9 mouse cellular contexts compared by ENCODE assay signal in genomic region chr5:41762141-41762946, GRCm38 (mm10). TPM values are rescaled to one million over a fixed set of nuclear protein-coding genes. Genes with fewer than 3 reads are reported as not detected.
DNase-seq lines count a peak whose midpoint lies in the region; ATAC-seq and TF ChIP-seq lines count a peak whose summit lies in the region.
"Had no signal": no experiment of that assay in that cellular context is flagged by ENCODE, and none has a peak within 500 bp of the region (broad histone marks: within the 10 kb centered on the region; RNA-seq: fewer than 3 reads in every experiment).

No protein-coding gene starts in this region.

- 3% methylated on average over 27 of the region's 27 CpGs for WGBS in heart, embryonic 11.5 days (ENCODE audit: insufficient replicate concordance)
- 5% methylated on average over 27 of the region's 27 CpGs for WGBS in forebrain, postnatal 0 days
- WGBS in midbrain, embryonic 12.5 days, result under 1% methylated on average over 26 of the region's 27 CpGs

- ATAC-seq in heart, embryonic 11.5 days (replicated peaks; ENCODE audit: insufficient number of reproducible peaks, low FRiP score, low TSS enrichment), result no peak
- ATAC-seq in forebrain, postnatal 0 days, result no peak
- ATAC-seq in midbrain, embryonic 12.5 days (ENCODE audit: low FRiP score, low read depth), result no peak
- no peak for ATAC-seq in monocyte, adult 5-6 weeks (replicated peaks; ENCODE audit: insufficient number of reproducible peaks, low FRiP score, low TSS enrichment, poor library complexity, severe bottlenecking)

- H3K36me3 ChIP-seq in heart, embryonic 11.5 days (ENCODE audit: control insufficient read depth, insufficient read depth, low read length), result no peaks in the 10 kb centered on the region
- H3K36me3 ChIP-seq in E14TG2a.4 (ENCODE audit: insufficient read depth, low read length), result no peaks in the 10 kb centered on the region
- H3K36me3 ChIP-seq in forebrain, postnatal 0 days (ENCODE audit: insufficient read depth), result no peaks in the 10 kb centered on the region
- H3K36me3 ChIP-seq in midbrain, embryonic 12.5 days, result no peaks in the 10 kb centered on the region

- H3K9me3 ChIP-seq in heart, embryonic 11.5 days (replicated peaks; ENCODE audit: control insufficient read depth, low read length), result no peaks in the 10 kb centered on the region
- H3K9me3 ChIP-seq in E14TG2a.4 (ENCODE audit: low read length), result no peaks in the 10 kb centered on the region
- H3K9me3 ChIP-seq in forebrain, postnatal 0 days (ENCODE audit: low read length), result no peaks in the 10 kb centered on the region
- no peaks in the 10 kb centered on the region for H3K9me3 ChIP-seq in midbrain, embryonic 12.5 days

- TF ChIP-seq CTCF in E14TG2a.4 (conservative IDR thresholded peaks at IDR 0.05; ENCODE audit: low read length), result no peak
- TF ChIP-seq CTCF in forebrain, postnatal 0 days (IDR thresholded peaks at IDR 0.05; ENCODE audit: low read depth), result no peak

- no peak overlapping the region for H3K9ac ChIP-seq in heart, embryonic 11.5 days (ENCODE audit: low read depth, low read length)
- no peak overlapping the region for H3K9ac ChIP-seq in forebrain, postnatal 0 days
- no peak overlapping the region for H3K9ac ChIP-seq in midbrain, embryonic 12.5 days (replicated peaks)

- no peak overlapping the region for H3K27ac ChIP-seq in heart, embryonic 11.5 days (ENCODE audit: low read depth, low read length)
- H3K27ac ChIP-seq in forebrain, postnatal 0 days (ENCODE audit: low read depth, low read length), result no peak overlapping the region
- H3K27ac ChIP-seq in midbrain, embryonic 12.5 days (replicated peaks), result no peak overlapping the region

- H3K4me3 ChIP-seq in heart, embryonic 11.5 days (ENCODE audit: low read depth, low read length), result peak overlapping the region; percentile 18; the same call in 1 of the 2 replicates
- peak overlapping the region; percentile 79 for H3K4me3 ChIP-seq in E14TG2a.4 (replicated peaks; ENCODE audit: low read length)
- H3K4me3 ChIP-seq in forebrain, postnatal 0 days (ENCODE audit: low read depth, low read length), result peak overlapping the region; percentile 7; the same call in 1 of the 2 replicates
- peak overlapping the region; percentile 40 for H3K4me3 ChIP-seq in midbrain, embryonic 12.5 days

- H3K4me1 ChIP-seq in heart, embryonic 11.5 days (ENCODE audit: control insufficient read depth, insufficient read depth, low read length), result peaks cover 6% of the 10 kb centered on the region
- H3K4me1 ChIP-seq in E14TG2a.4 (replicated peaks; ENCODE audit: low read depth, low read length), result peaks cover 54% of the 10 kb centered on the region
- no peaks in the 10 kb centered on the region for H3K4me1 ChIP-seq in forebrain, postnatal 0 days (ENCODE audit: insufficient read depth)
- H3K4me1 ChIP-seq in midbrain, embryonic 12.5 days, result peaks cover 35% of the 10 kb centered on the region

- intact Hi-C loops in gastrocnemius, postnatal 14 days (cut with DNase I; ENCODE audit: low total_unique reads), result no loop called here

- peak overlapping the region; percentile 74 for H3K4me2 ChIP-seq in heart, embryonic 11.5 days
- H3K4me2 ChIP-seq in forebrain, postnatal 0 days (ENCODE audit: low read depth), result 0 out of 2 replicates have a peak overlapping the region, but pooled peaks have one; percentile 8
- peak overlapping the region; percentile 23; the same call in 1 of the 2 replicates for H3K4me2 ChIP-seq in midbrain, embryonic 12.5 days (replicated peaks)

- H3K27me3 ChIP-seq in heart, embryonic 11.5 days (ENCODE audit: control insufficient read depth, insufficient read depth, low read length), result peaks cover 89% of the 10 kb centered on the region
- H3K27me3 ChIP-seq in E14TG2a.4 (ENCODE audit: insufficient read depth, low read length), result peaks cover 94% of the 10 kb centered on the region
- peaks cover 91% of the 10 kb centered on the region for H3K27me3 ChIP-seq in forebrain, postnatal 0 days (ENCODE audit: insufficient read depth, low read length)
- H3K27me3 ChIP-seq in midbrain, embryonic 12.5 days, result peaks cover 94% of the 10 kb centered on the region

- DNase-seq in heart, adult 9 months (ENCODE audit: low spot score in 2 of 2), result no peak
- no peak for DNase-seq in forebrain, postnatal 0 days
- DNase-seq in cerebellum, adult 8-10 months, result no peak
- DNase-seq in gastrocnemius, postnatal 14 days, result no peak

RNA-seq across cellular contexts. Expression of gene Nkx3-2, which starts 2.0 kb away (rescaled TPM):
- polyA plus RNA-seq in heart, embryonic 11.5 days (2014; fragmentation: Nextera tagmentation; extraction: Ambion mirVana), result 0.13 TPM in 1 of 2 replicates, not detected in the other
- not detected in 2 replicates for total RNA-seq in forebrain, postnatal 0 days (2014; rRNA removed)
- not detected in 2 replicates for polyA plus RNA-seq in forebrain, postnatal 0 days (2015; fragmentation: Nextera tagmentation; extraction: Ambion mirVana)
- polyA plus RNA-seq in midbrain, embryonic 12.5 days (2016; fragmentation: Nextera tagmentation; extraction: Ambion mirVana), result 0.31 TPM in 1 of 2 replicates, not detected in the other
- total RNA-seq in monocyte, adult 5-6 weeks (2017), result not detected in 3 replicates
- total RNA-seq in gastrocnemius, postnatal 14 days (2021), result not detected
- total RNA-seq: heart, adult 8-10 months had no signal

RNA-seq across cellular contexts. Expression of gene Rab28, which starts 54.4 kb away (rescaled TPM):
- 38.7 and 43.2 TPM in 2 replicates for polyA plus RNA-seq in heart, embryonic 11.5 days (2014; fragmentation: Nextera tagmentation; extraction: Ambion mirVana)
- total RNA-seq in forebrain, postnatal 0 days (2014; rRNA removed), result 59.5 and 63.6 TPM in 2 replicates
- 40.5 and 48.5 TPM in 2 replicates for polyA plus RNA-seq in forebrain, postnatal 0 days (2015; fragmentation: Nextera tagmentation; extraction: Ambion mirVana)
- 88.9 and 94.4 TPM in 2 replicates for polyA plus RNA-seq in midbrain, embryonic 12.5 days (2016; fragmentation: Nextera tagmentation; extraction: Ambion mirVana)
- total RNA-seq in monocyte, adult 5-6 weeks (2017), result 27.6 to 34.8 TPM (median 34.8 TPM) in 3 replicates
- 10 to 100 TPM; 54.4 to 57.5 TPM for total RNA-seq in gastrocnemius, postnatal 14 days (2021)

Comparison
In these comparisons a context has a peak if more than half of its experiments do, and no peak if none do; other contexts are left out.
1. H3K4me2 ChIP-seq: peak in every context shown above with its lines; median percentile 74 in heart, embryonic 11.5 days; 23 in midbrain, embryonic 12.5 days; 8 in forebrain, postnatal 0 days.
2. H3K4me3 ChIP-seq: peak in every context shown above with its lines; median percentile 79 in E14TG2a.4; 40 in midbrain, embryonic 12.5 days; 18 in heart, embryonic 11.5 days; 7 in forebrain, postnatal 0 days.